Mouse (Mus musculus) intestine, embryonic 14.5 days (tissue): Measurements from ENCODE around the gene Sdhc. TPM values are rescaled to one million over a fixed set of nuclear protein-coding genes. Genes with fewer than 3 reads are reported as not detected.
"Not testable (repeated sequence)": the region's sequence is repeated elsewhere in the genome, so short reads cannot be mapped to it uniquely, and the experiment has no call there.

Source experiments
- ATAC-seq: fragments of 200-750 bp; cut with Nextera tagmentation; replicated peaks from 2 replicates; pipeline ENCODE4 v1.8.0; 2017; ENCODE audit warnings: low read depth, moderate number of reproducible peaks, moderate TSS enrichment, moderate library complexity; ENCODE audit not compliant: low FRiP score, low TSS enrichment
- DNase-seq: peaks from one replicate; pipeline ENCODE4 v3.0.0-alpha.2; 2018; ENCODE audit warnings: low spot score
- H3K27ac ChIP-seq: fragments of 300-500 bp; sonication (generic); 2 replicates; pipeline ENCODE4 v1.5.1; 2014; ENCODE audit warnings: low read depth, mild to moderate bottlenecking, control low read depth
- H3K27me3 ChIP-seq: fragments of 300-500 bp; sonication (generic); replicated peaks from 2 replicates; pipeline ENCODE4 v1.6.1; 2014; ENCODE audit warnings: low read length, control low read depth; ENCODE audit not compliant: control insufficient read depth, insufficient read depth
- H3K36me3 ChIP-seq: fragments of 300-500 bp; sonication (generic); 2 replicates; pipeline ENCODE4 v1.6.1; 2014; ENCODE audit warnings: low read length, control low read depth; ENCODE audit not compliant: control insufficient read depth, insufficient read depth
- H3K4me1 ChIP-seq: fragments of 300-500 bp; sonication (generic); replicated peaks from 2 replicates; pipeline ENCODE4 v1.6.1; 2014; ENCODE audit warnings: low read length, control low read depth, mixed read lengths; ENCODE audit not compliant: control insufficient read depth, insufficient read depth
- H3K4me2 ChIP-seq: fragments of 300-500 bp; sonication (generic); 2 replicates; pipeline ENCODE4 v1.6.1; 2014; ENCODE audit warnings: low read length
- H3K4me3 ChIP-seq: fragments of 300-500 bp; sonication (generic); 2 replicates; pipeline ENCODE4 v1.5.1; 2014; ENCODE audit warnings: low read depth, low read length, control low read depth, mixed read lengths
- H3K9ac ChIP-seq: fragments of 300-500 bp; sonication (generic); 2 replicates; pipeline ENCODE4 v1.6.1; 2014; ENCODE audit warnings: mild to moderate bottlenecking, low read length
- H3K9me3 ChIP-seq: fragments of 300-500 bp; sonication (generic); 2 replicates; pipeline ENCODE4 v1.6.1; 2016; ENCODE audit warnings: low read length, control low read depth; ENCODE audit not compliant: control insufficient read depth
- WGBS: fragments of 180-500 bp; shearing (Covaris S2); extraction: QIAGEN DNeasy Blood & Tissue Kit; methylation state at CpG from one replicate; pipeline ENCODE4 v1.1.7; 2014; 5-methylcytosine and 5-hydroxymethylcytosine counted together
- polyA plus RNA-seq: library from polyadenylated mRNA; unstranded; fragments of >200 nt; fragmentation: Nextera tagmentation; extraction: Ambion mirVana; gene quantifications from 2 replicates; pipeline ENCODE4 v1.2.1, GENCODE M21; 2014

The Sdhc gene
- polyA plus RNA-seq, 1 experiment from 2014 or later, result 341 TPM

DNA sequence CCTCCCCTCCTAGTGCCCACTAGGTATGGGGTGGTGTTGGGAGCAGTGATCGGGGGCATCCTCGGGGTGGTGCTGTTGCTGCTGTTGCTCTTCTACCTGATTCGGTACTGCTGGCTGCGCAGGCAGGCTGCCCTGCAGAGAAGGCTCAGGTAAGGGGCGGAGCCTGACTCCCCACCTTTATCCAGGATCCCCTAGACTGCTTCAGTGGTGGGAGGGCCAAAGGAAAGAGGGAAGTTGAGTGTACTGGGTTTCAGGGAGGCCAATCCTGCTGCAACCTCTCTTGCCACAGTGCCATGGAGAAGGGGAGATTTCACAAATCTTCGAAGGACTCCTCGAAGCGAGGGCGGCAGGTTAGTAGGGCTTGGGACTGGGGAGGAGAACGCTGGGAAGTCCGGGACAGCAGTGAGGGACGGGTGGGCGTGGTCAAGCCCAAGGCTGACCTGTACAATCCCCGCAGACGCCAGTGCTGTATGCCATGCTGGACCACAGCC is 9.1 kb upstream of the Sdhc start:
- DNase-seq (peak; percentile 60), ATAC-seq (peak; percentile 57; the same call in 1 of the 2 replicates)
- H3K4me2 ChIP-seq, result peak overlapping the region; percentile 49
- H3K27ac ChIP-seq, result no peak overlapping the region
- H3K9ac ChIP-seq, result 0 out of 2 replicates have a peak overlapping the region, but pooled peaks have one; percentile 3
- H3K4me3 ChIP-seq, result peak overlapping the region; percentile 18
- no peaks in the 10 kb centered on the region for H3K36me3 ChIP-seq
- H3K4me1 ChIP-seq, result peaks cover 13% of the 10 kb centered on the region
- H3K27me3 ChIP-seq, result peaks cover 19% of the 10 kb centered on the region
- H3K9me3 ChIP-seq, result no peaks in the 10 kb centered on the region
- 5% methylated on average over 15 of the region's 15 CpGs for WGBS

- Histone ChIP-seq H3K27ac (no peak overlapping the region), H3K27me3 (peaks cover 19% of the 10 kb centered on the region), H3K4me1 (peaks cover 13% of the 10 kb centered on the region), H3K9ac (no peak overlapping the region), H3K4me3 (no peak overlapping the region), H3K4me2 (no peak overlapping the region), H3K36me3 (no peaks in the 10 kb centered on the region), H3K9me3 (no peaks in the 10 kb centered on the region)
- no peak for DNase-seq
- no peak for ATAC-seq
Observed at GRCm38 (mm10) chr1:171157965-171158364, 7.6 kb upstream of the Sdhc start.

DNA sequence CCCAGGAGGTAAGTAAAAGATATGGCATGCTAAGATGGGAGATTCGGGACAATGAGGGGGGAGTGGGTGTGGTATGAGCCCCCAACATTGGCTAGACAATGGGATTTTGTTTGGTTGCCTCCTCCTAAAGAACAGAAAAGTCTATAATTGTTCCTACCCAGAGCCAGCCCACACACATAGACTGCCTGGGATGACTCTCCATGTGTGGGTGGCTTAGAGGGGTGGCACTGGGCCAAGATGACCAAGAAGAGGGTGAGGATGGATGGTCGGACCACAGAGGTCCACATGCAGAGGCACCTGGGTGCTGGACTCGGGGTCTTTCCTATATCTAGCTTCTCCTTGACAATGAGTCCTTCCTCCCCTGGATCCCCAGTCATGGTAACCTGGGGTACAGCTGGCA is 6.2 kb upstream of the Sdhc start:
- DNase-seq (no peak), ATAC-seq (no peak)
- Histone ChIP-seq H3K27ac (no peak overlapping the region), H3K9ac (no peak overlapping the region), H3K27me3 (peaks cover 19% of the 10 kb centered on the region), H3K36me3 (no peaks in the 10 kb centered on the region), H3K4me1 (peaks cover 13% of the 10 kb centered on the region), H3K4me2 (no peak overlapping the region), H3K9me3 (no peaks in the 10 kb centered on the region), H3K4me3 (no peak overlapping the region)
- 73% methylated on average over 3 of the region's 3 CpGs for WGBS

GRCm38 (mm10) chr1:171151966-171152365 is 1.6 kb upstream of the Sdhc start:
- Histone ChIP-seq H3K27me3 (no peaks in the 10 kb centered on the region; the same call in 1 of the 2 replicates), H3K4me1 (peaks cover 10% of the 10 kb centered on the region), H3K4me3 (no peak overlapping the region), H3K9ac (no peak overlapping the region), H3K9me3 (no peaks in the 10 kb centered on the region), H3K27ac (no peak overlapping the region), H3K36me3 (no peaks in the 10 kb centered on the region), H3K4me2 (no peak overlapping the region)
- ATAC-seq, result no peak
- 84% methylated on average over 4 of the region's 4 CpGs for WGBS
- no peak for DNase-seq

- ATAC-seq, result peak; percentile 52; the same call in 1 of the 2 replicates
Observed at GRCm38 (mm10) chr1:171150838-171151391, 512 bp upstream of the Sdhc start.

GRCm38 (mm10) chr1:171142981-171143380 is 7.4 kb downstream of the Sdhc start:
- not testable (repeated sequence) for H3K4me3 ChIP-seq, H3K27me3 ChIP-seq, H3K27ac ChIP-seq, H3K9me3 ChIP-seq, DNase-seq, ATAC-seq, H3K4me1 ChIP-seq, H3K9ac ChIP-seq, H3K4me2 ChIP-seq
- WGBS, result 92% methylated on average over 9 of the region's 11 CpGs
- peaks cover 74% of the 10 kb centered on the region for H3K36me3 ChIP-seq

More at GRCm38 (mm10) chr1:171150838-171151391, 512 bp upstream of the Sdhc start:
- Histone ChIP-seq H3K27me3 (no peaks in the 10 kb centered on the region), H3K4me1 (peaks cover 10% of the 10 kb centered on the region), H3K36me3 (peaks cover under 1% of the 10 kb centered on the region; the same call in 1 of the 2 replicates), H3K9ac (peak overlapping the region; percentile 40), H3K4me3 (peak overlapping the region; percentile 86), H3K9me3 (no peaks in the 10 kb centered on the region), H3K27ac (peak overlapping the region; percentile 20; the same call in 1 of the 2 replicates), H3K4me2 (peak overlapping the region; percentile 78)
- 5% methylated on average over 18 of the region's 18 CpGs for WGBS
- DNase-seq, result no peak

DNA sequence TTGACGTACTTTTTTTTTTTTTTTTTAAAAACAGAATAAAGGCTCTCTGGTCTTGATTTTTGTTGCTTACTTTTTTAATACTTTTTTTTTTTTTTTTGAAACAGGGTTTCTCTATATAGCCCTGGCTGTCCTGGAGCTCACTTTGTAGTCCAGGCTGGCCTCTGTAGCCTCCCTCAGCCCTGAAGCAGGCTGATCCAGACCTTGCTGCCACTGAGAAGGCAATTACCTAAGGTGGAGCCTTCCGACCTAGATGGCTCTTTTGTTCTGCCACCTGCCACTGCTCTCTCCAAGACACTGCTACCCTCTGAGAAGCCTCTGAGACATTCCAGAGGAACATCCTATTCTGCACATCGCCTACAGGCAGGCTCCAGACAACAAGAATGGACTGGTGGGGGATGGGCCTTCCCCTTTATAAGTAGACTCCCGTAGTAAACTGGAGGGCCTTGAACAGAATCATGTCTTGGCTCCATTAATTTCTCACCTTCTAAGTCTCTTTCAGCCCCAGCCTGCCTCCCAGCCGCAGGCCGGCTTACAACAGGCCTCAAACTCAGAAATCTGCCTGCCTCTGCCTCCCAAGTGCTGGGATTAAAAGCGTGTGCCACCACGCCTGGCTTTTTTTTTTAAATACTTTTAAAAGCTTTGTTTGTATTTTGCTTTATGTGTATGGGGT is 12.8 kb downstream of the Sdhc start:
- not testable (repeated sequence) for DNase-seq, H3K4me3 ChIP-seq, ATAC-seq, H3K9ac ChIP-seq, H3K27ac ChIP-seq, H3K9me3 ChIP-seq, H3K4me2 ChIP-seq, H3K4me1 ChIP-seq, H3K27me3 ChIP-seq
- peaks cover 92% of the 10 kb centered on the region for H3K36me3 ChIP-seq
- WGBS, result 89% methylated on average over 8 of the region's 8 CpGs

- no peaks in the 10 kb centered on the region for H3K27me3 ChIP-seq
- H3K4me2 ChIP-seq, result no peak overlapping the region
- peaks cover 89% of the 10 kb centered on the region for H3K36me3 ChIP-seq
- H3K4me1 ChIP-seq, result no peaks in the 10 kb centered on the region
- no peaks in the 10 kb centered on the region for H3K9me3 ChIP-seq
- H3K9ac ChIP-seq, result no peak overlapping the region
- ATAC-seq (no peak), DNase-seq (no peak)
- no peak overlapping the region for H3K4me3 ChIP-seq
- no peak overlapping the region for H3K27ac ChIP-seq
- 95% methylated on average over 2 of the region's 2 CpGs for WGBS
Observed at GRCm38 (mm10) chr1:171135600-171135999, 14.8 kb downstream of the Sdhc start.
